Mouse (Mus musculus): Measurements from ENCODE around the gene Dnah17. TPM values are rescaled to one million over a fixed set of nuclear protein-coding genes. Genes with fewer than 3 reads are reported as not detected.

The Dnah17 gene
- polyA plus RNA-seq, 1 experiment: 0.14 TPM

GRCm38 (mm10) chr11:118113516-118114205 lies 16.8 kb downstream of the Dnah17 start:
- H3K27me3 ChIP-seq (ENCODE audit: control insufficient read depth, insufficient read depth, low read length): no peaks in the 10 kb centered on the region
- H3K27ac ChIP-seq (ENCODE audit: insufficient read depth, low read depth, low read length): no peak overlapping the region
- 71% methylated on average over 14 of the region's 14 CpGs for WGBS
- no peaks in the 10 kb centered on the region for H3K36me3 ChIP-seq (ENCODE audit: control insufficient read depth, insufficient read depth, low read length)
- H3K4me1 ChIP-seq (ENCODE audit: control insufficient read depth, insufficient read depth, insufficient read length, low read length): no peaks in the 10 kb centered on the region; the same call in 1 of the 2 replicates
- TF ChIP-seq POLR2A (IDR thresholded peaks at IDR 0.05; ENCODE audit: low read depth, low read length): no peak
- TF ChIP-seq CTCF (IDR thresholded peaks at IDR 0.05; ENCODE audit: extremely low read depth, insufficient read length, insufficient replicate concordance, low read depth, low read length): no peak
- H3K4me3 ChIP-seq (ENCODE audit: low read depth, low read length): no peak overlapping the region

DNA sequence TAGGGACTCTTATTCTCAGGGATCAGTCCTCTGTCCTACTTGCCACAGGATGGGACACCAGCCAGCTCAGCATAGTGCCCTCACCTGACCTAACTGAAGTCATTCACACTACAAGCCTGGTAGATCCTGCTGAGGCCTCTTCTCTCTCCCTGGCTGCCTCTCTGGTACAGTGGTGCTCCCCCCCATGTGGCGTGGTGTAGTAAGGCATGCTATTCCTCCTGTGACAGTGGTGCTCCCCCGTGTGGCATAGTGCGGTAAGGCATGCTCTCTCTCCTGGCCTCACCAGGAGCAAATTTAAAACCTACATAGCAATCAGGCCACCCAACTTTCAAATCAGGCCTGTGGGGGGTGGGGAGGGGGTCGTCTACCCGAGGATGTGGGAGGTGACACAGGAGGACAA lies 26.4 kb downstream of the Dnah17 start:
- WGBS: under 1% methylated on average over 5 of the region's 5 CpGs
- Histone ChIP-seq H3K27me3 (ENCODE audit: control insufficient read depth, insufficient read depth, low read length) (no peaks in the 10 kb centered on the region), H3K4me1 (ENCODE audit: control insufficient read depth, insufficient read depth, insufficient read length, low read length) (no peaks in the 10 kb centered on the region), H3K4me3 (ENCODE audit: low read depth, low read length) (no peak overlapping the region), H3K36me3 (ENCODE audit: control insufficient read depth, insufficient read depth, low read length) (no peaks in the 10 kb centered on the region), H3K27ac (ENCODE audit: insufficient read depth, low read depth, low read length) (no peak overlapping the region)
- TF ChIP-seq CTCF (IDR thresholded peaks at IDR 0.05; ENCODE audit: extremely low read depth, insufficient read length, insufficient replicate concordance, low read depth, low read length) (peak; percentile 99), POLR2A (IDR thresholded peaks at IDR 0.05; ENCODE audit: low read depth, low read length) (no peak)

DNA sequence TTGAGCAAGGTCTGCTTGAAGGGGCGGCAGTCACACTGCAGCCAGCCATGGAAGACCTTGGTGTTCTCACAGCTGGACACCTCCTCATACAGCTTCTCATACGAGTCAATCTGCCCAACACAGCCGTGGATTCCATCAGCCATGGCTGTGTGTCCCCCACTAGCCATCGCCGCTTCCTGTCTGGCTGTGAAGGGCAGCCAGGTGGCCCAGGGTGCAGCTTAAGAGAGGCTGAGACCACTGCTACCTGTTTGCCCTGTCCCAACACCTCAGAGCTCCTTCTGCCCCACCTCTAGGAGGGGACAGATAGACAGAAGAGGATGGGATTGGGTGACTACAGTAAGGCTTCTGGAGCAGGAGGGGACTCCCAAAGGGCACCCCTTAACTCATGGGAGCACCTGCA lies 27.1 kb downstream of the Dnah17 start:
- H3K27me3 ChIP-seq (ENCODE audit: control insufficient read depth, insufficient read depth, low read length): no peaks in the 10 kb centered on the region
- H3K4me3 ChIP-seq (ENCODE audit: low read depth, low read length): no peak overlapping the region
- H3K27ac ChIP-seq (ENCODE audit: insufficient read depth, low read depth, low read length): no peak overlapping the region
- H3K4me1 ChIP-seq (ENCODE audit: control insufficient read depth, insufficient read depth, insufficient read length, low read length): no peaks in the 10 kb centered on the region
- no peaks in the 10 kb centered on the region for H3K36me3 ChIP-seq (ENCODE audit: control insufficient read depth, insufficient read depth, low read length)
- no peak for TF ChIP-seq CTCF (IDR thresholded peaks at IDR 0.05; ENCODE audit: extremely low read depth, insufficient read length, insufficient replicate concordance, low read depth, low read length)
- WGBS: 83% methylated on average over 5 of the region's 5 CpGs

DNA sequence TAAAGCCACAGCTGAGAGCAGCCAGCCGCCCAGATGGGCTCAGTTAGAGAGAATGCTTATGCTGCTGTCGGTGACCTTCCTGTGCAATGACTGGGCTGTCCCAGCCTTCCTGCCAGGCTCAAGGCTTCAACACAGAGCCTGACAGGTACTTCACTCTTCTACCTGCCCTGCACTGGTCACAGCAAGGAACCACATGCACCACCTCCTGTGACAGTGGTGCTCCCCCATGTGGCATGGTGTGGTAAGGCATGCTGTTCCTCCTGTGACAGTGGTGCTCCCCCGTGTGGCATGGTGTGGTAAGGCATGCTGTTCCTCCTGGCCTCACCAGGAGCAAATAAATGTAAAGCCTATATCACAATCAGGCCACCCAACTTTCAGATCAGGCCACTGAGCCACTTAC lies 27.6 kb downstream of the Dnah17 start:
- Histone ChIP-seq H3K27me3 (ENCODE audit: control insufficient read depth, insufficient read depth, low read length) (no peaks in the 10 kb centered on the region), H3K4me3 (ENCODE audit: low read depth, low read length) (no peak overlapping the region), H3K36me3 (ENCODE audit: control insufficient read depth, insufficient read depth, low read length) (no peaks in the 10 kb centered on the region), H3K4me1 (ENCODE audit: control insufficient read depth, insufficient read depth, insufficient read length, low read length) (no peaks in the 10 kb centered on the region), H3K27ac (ENCODE audit: insufficient read depth, low read depth, low read length) (no peak overlapping the region)
- 55% methylated on average over 3 of the region's 3 CpGs for WGBS
- peak; percentile 100 for TF ChIP-seq CTCF (IDR thresholded peaks at IDR 0.05; ENCODE audit: extremely low read depth, insufficient read length, insufficient replicate concordance, low read depth, low read length)
- no peak for TF ChIP-seq POLR2A (IDR thresholded peaks at IDR 0.05; ENCODE audit: low read depth, low read length)

- Histone ChIP-seq H3K27ac (ENCODE audit: insufficient read depth, low read depth, low read length) (no peak overlapping the region), H3K36me3 (ENCODE audit: control insufficient read depth, insufficient read depth, low read length) (no peaks in the 10 kb centered on the region), H3K4me1 (ENCODE audit: control insufficient read depth, insufficient read depth, insufficient read length, low read length) (no peaks in the 10 kb centered on the region), H3K4me3 (ENCODE audit: low read depth, low read length) (no peak overlapping the region), H3K27me3 (ENCODE audit: control insufficient read depth, insufficient read depth, low read length) (no peaks in the 10 kb centered on the region)
- WGBS: 42% methylated on average over 9 of the region's 9 CpGs
- TF ChIP-seq CTCF (IDR thresholded peaks at IDR 0.05; ENCODE audit: extremely low read depth, insufficient read length, insufficient replicate concordance, low read depth, low read length): no peak
- no peak for TF ChIP-seq POLR2A (IDR thresholded peaks at IDR 0.05; ENCODE audit: low read depth, low read length)
These were observed 29.3 kb downstream of the Dnah17 start for GRCm38 (mm10) chr11:118101133-118101532.

GRCm38 (mm10) chr11:118096736-118097135 lies 33.7 kb downstream of the Dnah17 start:
- no peak for TF ChIP-seq POLR2A (IDR thresholded peaks at IDR 0.05; ENCODE audit: low read depth, low read length)
- TF ChIP-seq CTCF (IDR thresholded peaks at IDR 0.05; ENCODE audit: extremely low read depth, insufficient read length, insufficient replicate concordance, low read depth, low read length): no peak
- 53% methylated on average over 2 of the region's 2 CpGs for WGBS
- no peak overlapping the region for H3K4me3 ChIP-seq (ENCODE audit: low read depth, low read length)
- no peak overlapping the region for H3K27ac ChIP-seq (ENCODE audit: insufficient read depth, low read depth, low read length)
- H3K4me1 ChIP-seq (ENCODE audit: control insufficient read depth, insufficient read depth, insufficient read length, low read length): no peaks in the 10 kb centered on the region
- no peaks in the 10 kb centered on the region for H3K36me3 ChIP-seq (ENCODE audit: control insufficient read depth, insufficient read depth, low read length)
- no peaks in the 10 kb centered on the region for H3K27me3 ChIP-seq (ENCODE audit: control insufficient read depth, insufficient read depth, low read length)

GRCm38 (mm10) chr11:118095004-118095403 lies 35.4 kb downstream of the Dnah17 start:
- Histone ChIP-seq H3K4me3 (ENCODE audit: low read depth, low read length) (no peak overlapping the region), H3K27ac (ENCODE audit: insufficient read depth, low read depth, low read length) (no peak overlapping the region), H3K27me3 (ENCODE audit: control insufficient read depth, insufficient read depth, low read length) (no peaks in the 10 kb centered on the region), H3K4me1 (ENCODE audit: control insufficient read depth, insufficient read depth, insufficient read length, low read length) (no peaks in the 10 kb centered on the region), H3K36me3 (ENCODE audit: control insufficient read depth, insufficient read depth, low read length) (no peaks in the 10 kb centered on the region)
- TF ChIP-seq CTCF (IDR thresholded peaks at IDR 0.05; ENCODE audit: extremely low read depth, insufficient read length, insufficient replicate concordance, low read depth, low read length) (no peak), POLR2A (IDR thresholded peaks at IDR 0.05; ENCODE audit: low read depth, low read length) (no peak)
- WGBS: 70% methylated on average over 9 of the region's 9 CpGs

All from small intestine, adult 2 months (tissue).